Mouse (Mus musculus) testis, adult 2 months (tissue): ENCODE results near the gene Pgm3.

Experiments
- CTCF ChIP-seq: fragments of 200-500 bp; IDR thresholded peaks from 2 replicates; pipeline ENCODE4 v1.5.1; 2012; ENCODE audit warnings: low read depth, mild to moderate bottlenecking, inconsistent platforms, low read length, moderate library complexity; ENCODE audit not compliant: control insufficient read depth, insufficient read depth, insufficient replicate concordance
- POLR2A ChIP-seq: fragments of 200-500 bp; IDR thresholded peaks from 2 replicates; pipeline ENCODE4 v1.6.1; 2012; ENCODE audit warnings: low read depth, mild to moderate bottlenecking, inconsistent platforms, low read length, moderate library complexity; ENCODE audit not compliant: control insufficient read depth

DNA sequence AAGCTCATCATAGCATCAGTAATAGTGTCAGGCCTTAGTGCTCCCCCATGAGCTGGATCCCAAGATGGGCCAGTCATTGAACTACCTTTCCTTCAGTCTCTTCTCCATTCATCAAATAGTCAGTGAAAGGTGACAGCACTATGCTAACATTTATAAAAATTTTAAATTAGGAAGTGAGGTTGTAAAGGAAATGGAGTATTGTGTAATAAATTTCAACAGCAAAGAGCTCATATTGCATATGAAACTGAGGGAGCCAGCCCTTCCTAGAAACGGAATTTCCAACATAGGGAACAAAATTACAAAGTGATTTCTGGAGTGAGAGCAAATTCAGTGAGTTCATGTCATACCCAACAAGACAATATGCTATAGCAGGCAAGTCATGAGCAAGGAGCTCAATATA is 27.1 kb downstream of the Pgm3 start:
- TF ChIP-seq CTCF (no peak), POLR2A (no peak)
